Mouse (Mus musculus): ENCODE results near the gene Smim6. TPM values are rescaled to one million over a fixed set of nuclear protein-coding genes. Genes with fewer than 3 reads are reported as not detected.

Smim6 gene
- polyA plus RNA-seq, 1 experiment from 2014 or later, result 3.2 TPM

DNA sequence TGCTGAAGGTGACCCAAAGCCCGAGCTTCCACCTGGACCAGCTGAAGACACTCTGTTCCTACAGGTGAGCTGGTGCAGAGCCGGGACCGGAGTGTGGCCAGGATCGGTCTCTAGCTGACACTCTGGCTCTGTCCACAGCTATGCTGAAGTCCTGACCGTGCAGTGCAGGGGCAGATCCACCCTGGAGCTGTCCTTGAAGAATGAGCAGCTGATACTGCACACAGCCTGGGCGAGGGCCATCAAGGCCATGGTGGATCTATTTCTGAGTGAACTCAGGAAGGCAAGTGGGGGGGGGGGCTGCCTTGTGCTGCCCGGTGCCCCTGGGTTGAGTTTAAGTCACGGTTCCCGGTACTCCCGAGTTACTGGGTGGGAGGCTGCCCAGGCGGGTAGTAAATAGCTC lies 25.4 kb upstream of the Smim6 start:
- Histone ChIP-seq H3K9ac (no peak overlapping the region), H3K4me1 (replicated peaks) (0 out of 2 replicates have a peak, but pooled peaks cover 5% of the 10 kb centered on the region), H3K4me3 (replicated peaks) (no peak overlapping the region), H3K27ac (no peak overlapping the region), H3K27me3 (peaks cover 34% of the 10 kb centered on the region), H3K4me2 (no peak overlapping the region), H3K36me3 (no peaks in the 10 kb centered on the region), H3K9me3 (replicated peaks) (no peaks in the 10 kb centered on the region)
- 73% methylated on average over 11 of the region's 11 CpGs for WGBS (ENCODE audit: insufficient replicate concordance)
- ATAC-seq (ENCODE audit: low read depth) (no peak), DNase-seq (no peak)

DNA sequence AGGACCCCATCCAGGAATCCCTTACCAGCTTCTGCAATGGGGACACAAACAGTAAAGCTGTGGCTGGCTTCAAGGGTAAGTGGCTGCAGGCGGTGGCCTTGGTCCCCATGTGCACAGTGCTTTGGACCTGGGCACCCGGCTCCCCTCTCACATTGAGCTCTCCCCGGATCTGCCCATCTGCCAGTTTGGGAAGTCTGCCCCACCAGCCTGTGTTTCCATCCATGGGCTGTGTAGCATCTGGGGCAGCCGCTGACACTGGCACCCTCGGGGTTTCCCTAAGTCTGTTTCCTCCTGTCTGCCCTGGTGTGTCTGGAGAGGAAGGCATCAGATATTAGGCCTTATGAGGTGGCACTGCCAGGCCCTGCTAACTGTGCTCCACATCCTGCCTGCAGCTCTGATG lies 23.8 kb upstream of the Smim6 start:
- WGBS (ENCODE audit: insufficient replicate concordance), result 71% methylated on average over 5 of the region's 5 CpGs

DNA sequence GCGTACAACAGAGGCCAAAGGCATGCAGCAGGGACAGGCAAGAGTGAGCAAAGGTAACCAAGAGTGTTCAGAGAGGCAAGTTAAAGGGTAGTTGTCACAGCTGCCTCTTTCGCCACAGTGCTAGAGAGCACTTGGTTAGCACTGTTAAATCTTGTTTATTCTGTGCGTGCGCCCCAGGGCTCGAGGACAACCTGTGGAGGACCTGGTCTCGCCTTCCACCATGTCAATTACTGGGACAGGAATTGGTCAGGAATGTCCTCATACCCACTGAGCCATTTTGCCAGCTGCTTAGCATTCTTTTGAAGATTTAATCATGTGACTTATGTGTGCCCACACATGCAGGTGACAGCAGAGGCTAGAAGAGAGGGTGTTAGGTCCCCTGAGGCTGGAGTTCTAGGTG lies 22.7 kb upstream of the Smim6 start:
- ATAC-seq (ENCODE audit: low read depth), result no peak
- H3K27me3 ChIP-seq, result peaks cover 7% of the 10 kb centered on the region
- WGBS (ENCODE audit: insufficient replicate concordance), result 75% methylated on average over 6 of the region's 6 CpGs
- peaks cover 11% of the 10 kb centered on the region; the same call in 1 of the 2 replicates for H3K4me1 ChIP-seq (replicated peaks)
- no peaks in the 10 kb centered on the region for H3K9me3 ChIP-seq (replicated peaks)
- H3K27ac ChIP-seq, result no peak overlapping the region
- H3K36me3 ChIP-seq, result peaks cover 13% of the 10 kb centered on the region
- no peak overlapping the region for H3K4me2 ChIP-seq
- DNase-seq, result no peak
- H3K4me3 ChIP-seq (replicated peaks), result no peak overlapping the region
- H3K9ac ChIP-seq, result no peak overlapping the region

More for the DNA sequence above, 23.8 kb upstream of the Smim6 start:
- ATAC-seq (ENCODE audit: low read depth), result no peak
- no peak overlapping the region for H3K4me3 ChIP-seq (replicated peaks)
- peaks cover 11% of the 10 kb centered on the region; the same call in 1 of the 2 replicates for H3K4me1 ChIP-seq (replicated peaks)
- DNase-seq, result no peak
- no peaks in the 10 kb centered on the region for H3K9me3 ChIP-seq (replicated peaks)
- no peak overlapping the region for H3K27ac ChIP-seq
- no peak overlapping the region for H3K9ac ChIP-seq
- H3K4me2 ChIP-seq, result no peak overlapping the region
- H3K27me3 ChIP-seq, result peaks cover 18% of the 10 kb centered on the region
- H3K36me3 ChIP-seq, result 0 out of 2 replicates have a peak, but pooled peaks cover 3% of the 10 kb centered on the region

DNA sequence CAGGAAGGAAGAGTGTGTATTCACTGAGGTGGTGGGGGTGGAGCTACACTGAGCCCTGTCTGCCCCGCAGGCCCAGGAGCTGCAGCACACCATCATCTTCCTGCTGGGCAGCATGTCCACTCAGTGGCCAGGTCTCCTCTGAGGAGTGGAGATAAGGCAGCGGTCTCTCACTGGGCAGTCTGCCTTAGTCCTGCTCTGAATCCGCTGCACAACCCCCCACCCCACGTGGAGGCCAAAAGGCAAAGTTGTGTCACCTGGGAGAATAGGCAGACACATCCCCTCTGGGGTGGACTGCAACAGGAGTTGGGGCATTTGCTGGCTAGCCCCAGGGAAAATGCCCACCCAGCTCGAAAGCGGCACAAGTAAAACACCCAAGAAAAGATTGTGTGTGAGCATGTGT lies 19.6 kb upstream of the Smim6 start:
- no peak for DNase-seq
- H3K27ac ChIP-seq, result no peak overlapping the region
- ATAC-seq (ENCODE audit: low read depth), result 0 out of 2 replicates have a peak, but pooled peaks have one; percentile 12
- no peaks in the 10 kb centered on the region for H3K9me3 ChIP-seq (replicated peaks)
- H3K4me3 ChIP-seq (replicated peaks), result no peak overlapping the region
- H3K4me2 ChIP-seq, result no peak overlapping the region
- no peaks in the 10 kb centered on the region for H3K27me3 ChIP-seq
- WGBS (ENCODE audit: insufficient replicate concordance), result 69% methylated on average over 6 of the region's 6 CpGs
- no peak overlapping the region for H3K9ac ChIP-seq
- H3K36me3 ChIP-seq, result peaks cover 42% of the 10 kb centered on the region
- peaks cover 10% of the 10 kb centered on the region; the same call in 1 of the 2 replicates for H3K4me1 ChIP-seq (replicated peaks)

DNA sequence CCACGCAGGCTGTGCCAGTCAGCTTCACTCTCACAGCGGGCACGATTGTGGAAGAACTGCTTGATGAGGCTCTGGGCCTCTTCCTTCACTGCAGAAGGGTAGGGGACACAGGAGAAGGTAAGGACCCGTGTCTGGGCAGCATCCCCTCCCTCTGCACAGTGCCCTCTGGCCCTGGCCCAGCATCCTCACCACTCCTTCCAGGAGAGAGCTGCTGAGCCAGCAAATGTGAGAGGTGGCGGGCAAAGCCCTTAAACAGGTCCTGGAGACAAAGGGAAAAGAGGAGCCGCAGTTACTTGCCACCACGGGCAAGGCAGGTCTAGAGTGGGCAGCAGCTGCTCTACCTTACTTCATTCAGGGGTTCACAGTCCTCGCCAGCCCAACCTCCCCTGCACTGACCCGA lies 18.7 kb upstream of the Smim6 start:
- Histone ChIP-seq H3K27me3 (no peaks in the 10 kb centered on the region), H3K9me3 (replicated peaks) (no peaks in the 10 kb centered on the region), H3K4me2 (no peak overlapping the region), H3K9ac (no peak overlapping the region), H3K4me1 (replicated peaks) (peaks cover 17% of the 10 kb centered on the region), H3K4me3 (replicated peaks) (no peak overlapping the region), H3K27ac (no peak overlapping the region), H3K36me3 (peaks cover 49% of the 10 kb centered on the region)
- ATAC-seq (ENCODE audit: low read depth) (no peak), DNase-seq (no peak)
- whole genome bisulfite sequencing (ENCODE audit: insufficient replicate concordance), result 80% methylated on average over 9 of the region's 9 CpGs

DNA sequence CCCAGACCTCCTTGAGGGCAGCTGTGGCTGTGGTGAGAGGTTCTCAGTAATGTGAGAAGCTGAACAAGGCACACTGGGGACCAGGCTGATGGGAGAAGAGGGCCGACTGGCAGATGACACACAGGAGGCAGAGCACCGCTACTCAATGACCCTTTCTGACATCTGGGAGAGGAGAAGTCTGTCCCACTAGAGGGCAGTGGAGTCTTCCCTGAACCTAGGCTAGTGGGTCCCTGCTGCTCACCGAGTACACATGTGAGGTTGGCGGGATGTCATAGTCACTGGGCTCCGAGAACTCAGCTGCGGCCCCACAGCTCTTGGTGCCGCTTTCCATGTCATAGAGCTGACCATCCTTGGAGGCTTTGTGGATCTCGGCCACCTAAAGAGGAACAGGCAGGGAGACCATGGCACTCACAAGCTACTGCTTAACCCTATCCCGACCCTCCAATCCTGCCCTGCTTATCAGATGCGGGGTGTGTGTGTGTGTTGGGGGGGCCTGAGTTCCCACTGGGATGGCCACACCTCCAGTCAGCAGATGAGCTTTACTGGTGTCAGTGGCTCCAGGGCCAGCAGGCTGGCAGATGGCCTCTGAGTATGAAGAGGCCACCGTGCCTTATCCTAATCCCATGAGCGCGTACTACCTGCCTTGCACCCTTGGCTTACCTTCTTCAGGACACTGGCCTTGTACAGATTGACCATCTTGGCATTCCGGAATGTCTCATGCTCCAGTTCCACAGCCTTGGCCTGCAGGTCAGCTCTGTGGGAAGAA lies 16.9 kb upstream of the Smim6 start:
- H3K27me3 ChIP-seq, result no peaks in the 10 kb centered on the region
- peaks cover 36% of the 10 kb centered on the region for H3K4me1 ChIP-seq (replicated peaks)
- WGBS (ENCODE audit: insufficient replicate concordance), result 61% methylated on average over 14 of the region's 14 CpGs
- H3K27ac ChIP-seq, result no peak overlapping the region; the same call in 1 of the 2 replicates
- H3K4me2 ChIP-seq, result no peak overlapping the region
- no peak overlapping the region for H3K9ac ChIP-seq
- DNase-seq, result no peak
- H3K9me3 ChIP-seq (replicated peaks), result no peaks in the 10 kb centered on the region
- H3K36me3 ChIP-seq, result peaks cover 49% of the 10 kb centered on the region
- H3K4me3 ChIP-seq (replicated peaks), result no peak overlapping the region
- 0 out of 2 replicates have a peak, but pooled peaks have one; percentile 21 for ATAC-seq (ENCODE audit: low read depth)

DNA sequence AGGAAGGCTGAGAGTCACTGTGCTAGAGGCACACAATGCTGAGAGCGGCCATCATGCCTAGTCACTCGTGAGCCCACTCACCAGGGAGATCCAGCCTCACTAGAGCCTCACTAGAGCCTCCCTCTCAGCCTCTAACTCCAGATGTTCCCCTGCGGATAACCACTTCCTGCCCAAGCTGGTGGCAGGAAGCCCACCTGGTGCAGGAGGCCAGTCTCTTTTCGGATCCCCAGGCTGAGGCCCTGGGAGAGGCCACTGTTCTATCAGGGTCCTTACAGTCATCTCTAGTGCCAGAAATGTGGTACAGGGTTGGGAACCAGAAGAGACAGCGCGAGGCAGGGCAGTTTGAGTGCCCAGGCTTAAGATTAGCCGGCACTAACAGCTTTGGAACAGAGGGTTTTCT lies 13.4 kb upstream of the Smim6 start:
- 47% methylated on average over 7 of the region's 7 CpGs for WGBS (ENCODE audit: insufficient replicate concordance)
- ATAC-seq (ENCODE audit: low read depth), result no peak
- Histone ChIP-seq H3K27ac (peak overlapping the region; percentile 99), H3K4me1 (replicated peaks) (peaks cover 64% of the 10 kb centered on the region), H3K4me2 (peak overlapping the region; percentile 91), H3K9me3 (replicated peaks) (no peaks in the 10 kb centered on the region), H3K9ac (peak overlapping the region; percentile 85), H3K36me3 (peaks cover 50% of the 10 kb centered on the region), H3K4me3 (replicated peaks) (no peak overlapping the region), H3K27me3 (no peaks in the 10 kb centered on the region)
- no peak for DNase-seq

DNA sequence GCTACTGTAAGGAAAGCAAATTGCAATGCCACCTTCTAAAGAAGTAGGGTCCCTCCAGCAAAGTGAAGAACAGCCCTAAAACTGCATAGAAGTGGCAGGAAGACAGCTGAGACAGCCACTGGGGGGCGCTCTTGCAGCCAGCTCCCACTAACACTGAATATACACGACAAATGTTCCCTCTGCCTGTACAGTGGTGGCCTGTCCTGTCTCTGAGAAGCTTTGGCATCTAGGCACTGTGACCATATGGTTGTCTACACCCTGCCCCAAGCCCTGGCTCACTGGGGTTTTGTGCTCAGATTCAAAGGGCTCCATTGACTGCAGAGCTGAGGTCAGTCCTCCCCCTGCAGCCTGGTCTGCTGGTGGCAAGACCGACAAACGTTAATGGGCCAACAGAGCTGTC lies 12.9 kb upstream of the Smim6 start:
- ATAC-seq (ENCODE audit: low read depth), result no peak
- peak overlapping the region; percentile 91 for H3K4me2 ChIP-seq
- 17% methylated on average over 4 of the region's 4 CpGs for WGBS (ENCODE audit: insufficient replicate concordance)

DNA sequence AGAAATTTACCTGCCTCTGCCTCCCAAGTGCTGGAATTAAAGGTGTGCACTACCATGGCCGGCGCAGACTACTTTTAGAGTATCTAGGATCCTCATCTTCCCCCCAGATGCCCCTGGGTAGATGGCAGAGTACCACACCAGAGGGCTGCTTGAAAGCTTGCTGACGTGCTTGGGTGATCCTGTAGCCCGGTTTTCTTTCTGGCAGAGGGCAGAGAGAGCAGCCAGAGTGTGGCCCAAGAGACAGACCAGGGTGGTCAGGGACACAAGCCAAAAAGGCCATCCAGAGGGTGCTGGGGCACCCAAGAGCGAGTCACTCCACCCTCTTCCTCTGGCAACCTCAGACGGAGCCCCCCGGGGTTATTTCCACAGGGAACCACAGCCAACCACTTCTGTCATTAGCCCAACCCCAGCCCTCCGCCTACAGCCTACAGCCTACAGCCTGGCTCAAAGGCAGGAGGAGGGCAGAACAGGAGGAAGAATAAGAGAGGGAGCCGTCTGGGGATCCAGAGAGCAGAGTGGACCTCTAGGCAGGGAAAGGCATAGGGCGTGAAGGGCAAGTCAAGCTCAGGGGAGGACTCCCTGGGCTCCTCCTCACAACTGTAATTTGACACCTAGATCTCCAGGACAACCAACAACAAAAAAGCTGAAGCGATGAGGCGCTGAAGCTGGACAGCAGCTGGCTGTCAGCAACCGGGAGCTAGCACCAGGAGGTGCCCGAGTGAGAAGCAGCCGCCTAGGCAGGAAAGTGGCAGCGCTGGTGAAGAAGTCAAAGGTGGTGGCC lies 12.1 kb upstream of the Smim6 start, which contains the start of gene Smim5:
TSS of gene Smim5 (plus strand) at position 481 of the 781 bp plus-strand sequence.
- 18% methylated on average over 16 of the region's 16 CpGs for WGBS (ENCODE audit: insufficient replicate concordance)
- peak within 1 kb of the TSS; percentile 85 for H3K9ac ChIP-seq
- peak within 1 kb of the TSS; percentile 91 for H3K4me2 ChIP-seq
- peaks cover 77% of the 10 kb centered on the region for H3K4me1 ChIP-seq (replicated peaks)
- H3K27ac ChIP-seq, result peak within 1 kb of the TSS; percentile 99
- no peak for DNase-seq
- H3K27me3 ChIP-seq, result no peaks in the 10 kb centered on the region
- peak within 1 kb of the TSS; percentile 66 for H3K4me3 ChIP-seq (replicated peaks)
- ATAC-seq (ENCODE audit: low read depth), result peak; percentile 33
- H3K36me3 ChIP-seq, result peaks cover 48% of the 10 kb centered on the region
- H3K9me3 ChIP-seq (replicated peaks), result no peaks in the 10 kb centered on the region

More for the DNA sequence above, 12.9 kb upstream of the Smim6 start:
- Histone ChIP-seq H3K36me3 (peaks cover 47% of the 10 kb centered on the region), H3K27ac (peak overlapping the region; percentile 99), H3K9ac (peak overlapping the region; percentile 85), H3K4me3 (replicated peaks) (peak overlapping the region; percentile 66; the same call in 1 of the 2 replicates), H3K4me1 (replicated peaks) (peaks cover 69% of the 10 kb centered on the region), H3K9me3 (replicated peaks) (no peaks in the 10 kb centered on the region), H3K27me3 (no peaks in the 10 kb centered on the region)
- peak; percentile 63 for DNase-seq

DNA sequence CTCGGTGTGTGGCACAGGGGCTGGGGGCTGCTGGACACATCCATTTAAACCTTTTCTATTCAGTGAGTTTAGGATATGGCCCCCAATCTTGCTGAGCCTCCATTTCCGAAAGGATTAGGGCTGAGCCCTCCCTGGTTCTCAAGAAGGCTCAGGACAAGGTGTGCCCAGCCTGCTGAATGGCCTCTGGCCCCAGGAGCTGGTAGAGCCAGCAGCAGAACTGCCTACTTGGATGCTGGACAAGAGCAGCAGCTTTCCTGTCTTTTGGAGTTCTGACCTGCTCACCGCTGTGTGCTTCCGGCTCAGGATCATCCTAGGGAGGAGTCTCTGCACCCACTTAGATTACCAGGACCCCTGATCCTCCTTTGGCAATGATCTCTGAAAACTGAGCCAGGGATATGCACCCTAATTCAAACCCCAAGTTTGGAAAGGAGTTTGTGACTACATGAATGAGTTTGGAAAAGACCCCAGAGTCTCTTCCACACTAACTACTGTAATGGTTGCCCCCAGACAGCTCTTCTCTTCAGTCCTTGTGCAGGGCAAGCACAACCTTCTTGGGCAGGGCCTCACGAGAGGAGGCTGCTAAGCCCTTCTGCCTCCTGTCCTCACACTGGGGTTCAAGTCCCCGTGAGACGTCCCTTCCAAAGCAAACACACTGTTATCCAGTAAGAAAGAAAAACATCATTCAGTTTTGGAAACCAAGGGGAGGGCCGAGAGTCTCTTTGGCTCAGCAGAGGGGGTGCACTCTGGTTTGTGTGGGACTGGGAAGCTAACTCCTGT lies 11.1 kb upstream of the Smim6 start:
- H3K9ac ChIP-seq, result peak overlapping the region; percentile 85
- peaks cover 48% of the 10 kb centered on the region for H3K36me3 ChIP-seq
- H3K27ac ChIP-seq, result peak overlapping the region; percentile 99
- peaks cover 84% of the 10 kb centered on the region for H3K4me1 ChIP-seq (replicated peaks)
- peak overlapping the region; percentile 66 for H3K4me3 ChIP-seq (replicated peaks)
- H3K27me3 ChIP-seq, result no peaks in the 10 kb centered on the region
- 27% methylated on average over 8 of the region's 8 CpGs for WGBS (ENCODE audit: insufficient replicate concordance)
- DNase-seq (no peak), ATAC-seq (ENCODE audit: low read depth) (no peak)
- no peaks in the 10 kb centered on the region for H3K9me3 ChIP-seq (replicated peaks)
- H3K4me2 ChIP-seq, result peak overlapping the region; percentile 91

All from liver, embryonic 13.5 days (tissue).